Mouse (Mus musculus): ENCODE results near the gene Zdhhc4.
A peak's percentile ranks its signal among the peaks of the same experiment; 100 is the strongest.

The Zdhhc4 gene

DNA sequence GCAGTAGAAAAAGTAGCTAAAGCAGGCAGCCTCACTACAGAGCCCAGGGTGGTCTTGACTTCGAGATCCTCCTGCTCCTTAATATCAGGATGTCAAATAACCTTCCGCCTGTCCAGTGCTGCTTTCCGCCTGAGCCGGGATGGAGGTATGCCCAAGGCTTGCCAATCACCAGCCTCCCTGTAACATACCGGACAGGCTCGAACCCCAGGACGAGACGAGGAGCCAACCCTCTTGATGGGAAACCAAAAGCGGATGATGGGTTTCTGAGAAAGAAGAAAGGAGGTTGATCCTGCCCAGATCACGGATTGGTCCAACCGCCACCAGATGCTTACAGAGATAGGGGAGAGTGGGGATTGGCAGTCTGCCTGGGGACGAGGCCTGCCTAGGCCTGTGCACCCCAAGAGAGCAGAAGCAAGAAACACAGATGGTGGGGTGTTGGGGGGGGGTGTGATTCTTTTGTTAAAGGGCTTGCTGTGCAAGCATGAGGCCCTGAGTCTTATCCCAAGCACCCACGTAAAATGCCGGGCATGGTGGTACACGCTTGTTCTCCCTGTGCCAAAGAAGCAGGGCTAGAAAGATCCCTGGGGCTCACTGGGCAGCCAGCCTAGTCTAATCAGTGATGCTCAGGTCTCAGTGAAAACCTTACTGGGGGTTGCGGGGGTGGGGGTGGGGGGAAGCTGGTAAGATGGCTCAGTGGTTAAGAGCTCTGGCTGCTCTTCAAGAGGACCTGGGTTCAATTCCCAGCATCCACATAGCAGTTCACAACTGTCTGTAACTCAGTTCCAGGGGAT, 56.3 kb downstream of the Zdhhc4 start:
- no peak for DNase-seq

DNA sequence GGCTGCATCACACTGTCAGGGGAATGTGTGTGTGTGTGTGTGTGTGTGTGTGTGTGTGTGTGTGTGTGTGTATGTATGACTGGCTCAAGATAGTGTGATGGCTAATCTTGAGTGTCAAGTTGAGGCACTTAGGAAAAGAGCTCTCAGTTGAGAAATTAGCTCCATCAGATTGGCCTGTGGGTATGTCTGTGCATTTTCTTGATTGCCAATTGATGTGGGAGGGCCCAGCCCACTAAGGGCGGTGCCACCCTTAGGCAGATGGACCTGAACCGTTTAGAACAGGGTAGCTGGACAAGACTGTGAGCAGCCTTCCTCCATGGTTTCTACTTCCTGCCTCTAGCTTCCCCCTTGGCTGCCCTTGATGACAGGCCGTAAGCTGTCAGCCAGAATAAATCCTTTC, 56.9 kb downstream of the Zdhhc4 start:
- no peak for DNase-seq

DNA sequence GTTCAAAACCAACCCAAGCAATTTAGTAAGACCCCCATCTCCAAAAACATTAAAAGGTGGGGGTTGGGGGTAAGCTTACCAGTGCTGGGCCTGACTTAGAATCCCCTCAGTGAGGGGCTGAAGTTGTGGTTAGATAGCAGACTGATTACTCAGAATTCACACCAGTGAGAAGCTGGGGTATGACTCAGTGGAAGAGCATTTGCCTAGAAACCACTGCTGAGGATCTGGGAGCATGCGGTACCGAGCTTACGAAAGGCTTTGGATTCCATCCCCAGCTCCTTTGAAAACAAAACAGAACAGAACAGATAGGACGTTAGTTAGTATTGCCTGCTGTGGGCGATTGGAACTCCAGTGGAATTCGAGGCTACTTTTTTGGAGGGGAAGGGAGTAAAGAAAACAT, 57.4 kb downstream of the Zdhhc4 start:
- no peak for DNase-seq

DNA sequence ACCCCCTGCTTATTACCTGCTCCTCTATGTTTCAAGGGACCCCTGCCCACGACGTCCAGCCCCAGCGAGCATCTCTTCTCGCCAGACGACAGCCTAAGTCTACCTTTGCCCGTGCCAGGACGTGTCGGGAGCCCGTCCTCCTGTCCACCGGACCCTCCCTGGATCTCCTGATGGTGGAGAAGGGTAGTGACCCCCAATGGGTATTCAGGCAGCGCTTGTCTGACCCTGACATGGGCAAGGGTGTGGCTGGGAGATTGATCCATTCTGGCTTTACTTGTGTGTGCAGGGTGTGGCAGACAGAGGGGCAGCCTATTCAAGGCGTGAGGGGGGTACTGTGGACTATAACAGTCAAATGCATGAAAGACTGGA, 58.9 kb downstream of the Zdhhc4 start:
- DNase-seq = no peak

DNA sequence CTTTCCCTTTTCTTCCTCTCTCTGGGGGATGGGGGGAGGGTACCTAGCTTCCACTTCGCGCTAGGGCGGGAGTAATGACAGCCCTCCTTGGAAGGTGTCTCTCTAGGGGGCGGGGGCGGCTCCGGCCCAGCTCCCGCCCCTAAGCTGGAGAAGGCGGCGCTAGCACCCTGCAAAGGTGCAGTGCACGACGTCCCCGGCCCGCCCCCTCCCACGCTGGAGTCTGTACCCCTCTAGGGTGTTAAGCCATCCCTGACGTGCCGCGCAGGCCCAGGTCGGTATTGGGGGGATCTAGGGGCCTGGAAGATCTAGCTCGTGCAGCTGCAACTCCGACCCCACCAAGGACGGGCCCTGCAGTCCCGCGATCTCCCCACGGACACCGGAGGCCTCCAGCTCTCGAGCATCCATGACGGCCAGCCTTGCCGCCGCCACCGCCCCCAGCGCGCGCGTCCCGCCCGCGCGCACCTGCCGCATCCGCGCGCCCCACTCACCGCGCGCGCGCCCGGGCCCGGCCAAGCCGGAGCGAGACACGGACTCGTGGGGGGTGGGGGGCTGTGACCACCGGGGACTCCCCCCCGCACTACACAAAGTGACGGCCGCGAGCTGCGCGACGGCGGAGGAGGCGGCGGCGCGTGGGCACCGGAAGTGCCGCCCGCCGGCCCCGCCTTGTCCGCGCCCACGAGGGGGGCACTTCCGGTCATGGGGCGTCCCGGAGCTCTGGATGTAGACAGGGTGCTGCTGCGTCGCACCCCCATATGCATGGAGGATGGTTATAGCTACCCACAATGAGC, 59.5 kb downstream of the Zdhhc4 start, which contains the start of gene Zfp316:
TSS of gene Zfp316 (minus strand) at position 660 of the 788 bp plus-strand sequence.
- DNase-seq = peak; percentile 41

DNA sequence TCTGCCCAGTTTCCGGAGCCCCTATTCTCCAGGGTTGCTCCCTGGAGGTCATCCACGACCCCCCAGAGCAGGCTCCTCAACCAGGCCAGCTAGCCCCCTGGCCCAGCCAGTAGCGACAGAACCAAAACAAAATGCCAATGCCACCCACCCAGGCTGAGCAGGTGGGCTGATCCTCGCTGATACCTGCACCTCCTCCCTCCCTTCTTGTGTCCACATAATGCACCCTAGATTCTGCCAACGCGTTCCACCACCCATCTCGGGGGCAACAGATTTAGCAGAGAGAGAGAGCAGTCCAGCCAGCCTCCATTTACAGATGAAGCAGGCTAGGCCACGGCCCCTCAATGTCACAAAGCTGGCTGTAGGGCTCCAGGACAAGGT, 60.1 kb downstream of the Zdhhc4 start:
- DNase-seq = no peak

DNA sequence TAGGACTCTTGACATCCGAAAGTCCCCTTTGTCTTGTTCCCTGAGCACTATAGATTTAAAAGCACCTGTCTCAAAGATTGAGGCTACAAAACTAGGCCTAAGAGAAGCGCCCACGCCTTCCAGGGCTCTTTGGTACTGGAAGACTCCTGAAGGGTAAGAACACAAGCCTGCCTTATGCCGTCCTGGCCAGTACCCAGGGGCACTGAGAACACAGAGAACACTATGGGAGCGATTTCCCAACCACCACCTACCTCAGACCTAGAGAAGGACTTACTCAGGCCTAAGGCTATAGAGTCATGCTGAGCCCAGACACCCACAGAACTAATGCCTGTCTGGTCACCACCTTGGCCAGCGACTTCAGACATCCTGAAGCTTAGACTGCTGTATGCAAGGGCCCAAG, 62.3 kb downstream of the Zdhhc4 start:
- DNase-seq = no peak

Data from liver (tissue).